Mouse (Mus musculus): ENCODE data around the gene Vps37d. TPM values are rescaled to one million over a fixed set of nuclear protein-coding genes. Genes with fewer than 3 reads are reported as not detected.
A peak's percentile ranks its signal among the peaks of the same experiment; 100 is the strongest.

Gene Vps37d
- under 1 TPM; 0.53 to 0.60 TPM for total RNA-seq (2021)

GRCm38 (mm10) chr5:135077564-135078481 is at the start of gene Vps37d:
TSS of gene Vps37d (minus strand) at chr5:135078266.
- DNase-seq (ENCODE audit: low spot score): peak; percentile 77
- intact Hi-C loops (cut with DNase I): loop anchor here (5.0 kb wide), 1 partner anchor 61 kb away; no protein-coding TSS in a partner anchor

DNA sequence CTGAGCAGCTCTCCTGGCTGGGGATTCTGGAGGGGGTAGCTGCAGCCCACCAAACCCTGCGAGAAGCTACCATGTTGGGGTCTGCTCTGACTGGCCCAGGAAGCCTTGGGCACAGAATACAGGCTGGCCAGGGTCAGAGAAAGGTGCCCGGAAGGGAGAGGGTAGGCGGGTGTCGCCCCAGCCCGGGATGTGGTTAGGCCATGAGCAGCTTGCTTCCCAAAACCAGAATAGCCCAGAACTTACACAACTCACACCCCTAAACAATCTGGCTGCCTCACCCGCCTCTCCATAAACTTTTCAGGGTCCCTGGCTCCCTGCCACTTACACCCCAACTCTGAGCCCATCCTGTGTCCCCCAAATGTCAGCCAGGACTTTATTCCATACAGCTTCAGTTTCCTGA is 49.6 kb upstream of the Vps37d start:
- intact Hi-C loops (cut with DNase I): no loop called here
- DNase-seq (ENCODE audit: low spot score): no peak

DNA sequence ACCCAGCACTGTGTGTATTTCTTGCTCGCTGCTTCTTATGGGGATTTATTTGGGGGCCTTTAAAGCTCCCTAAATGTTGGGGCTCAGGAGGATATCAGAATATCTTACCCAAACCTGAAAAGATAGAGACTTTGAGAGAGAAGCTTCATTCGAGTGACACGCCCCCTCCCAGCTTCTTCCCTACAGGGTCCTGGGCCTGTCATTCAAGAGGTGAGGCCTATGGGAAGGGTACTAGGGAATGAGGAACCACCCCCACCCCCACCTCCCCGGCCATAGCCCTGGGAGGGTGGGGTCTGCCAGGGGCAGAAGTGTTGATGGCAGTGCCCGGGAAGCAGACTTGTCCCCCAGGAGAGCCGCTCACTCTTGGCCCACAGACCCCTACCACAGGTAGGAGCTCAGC is 48.1 kb upstream of the Vps37d start:
- no peak for DNase-seq (ENCODE audit: low spot score)
- intact Hi-C loops (cut with DNase I): no loop called here

DNA sequence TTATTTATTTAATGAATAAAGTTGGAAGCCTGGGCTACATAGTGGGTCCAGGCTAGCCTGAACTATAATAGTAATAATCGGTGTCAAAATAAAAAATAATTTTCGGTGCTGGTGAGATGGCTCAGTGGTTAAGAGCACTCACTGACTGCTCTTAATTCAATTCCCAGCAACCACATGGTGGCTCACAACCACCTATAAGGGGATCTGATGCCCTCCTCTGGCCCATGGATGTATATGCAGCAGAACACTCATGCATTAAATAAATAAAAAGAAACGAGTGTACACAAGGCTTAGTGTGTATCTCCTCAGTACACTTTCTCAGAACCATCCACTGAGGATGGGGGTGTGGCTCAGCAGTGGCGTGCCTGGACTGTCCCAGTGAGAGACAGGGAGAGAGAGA is 42.7 kb upstream of the Vps37d start:
- intact Hi-C loops (cut with DNase I): no loop called here
- no peak for DNase-seq (ENCODE audit: low spot score)

GRCm38 (mm10) chr5:135118589-135119081 is 40.6 kb upstream of the Vps37d start:
- peak; percentile 36 for DNase-seq (ENCODE audit: low spot score)
- intact Hi-C loops (cut with DNase I): loop anchor here (1.0 to 10.0 kb wide), 3 partner anchors 74 to 246 kb away; partner anchors contain the start of gene Nsun5

DNA sequence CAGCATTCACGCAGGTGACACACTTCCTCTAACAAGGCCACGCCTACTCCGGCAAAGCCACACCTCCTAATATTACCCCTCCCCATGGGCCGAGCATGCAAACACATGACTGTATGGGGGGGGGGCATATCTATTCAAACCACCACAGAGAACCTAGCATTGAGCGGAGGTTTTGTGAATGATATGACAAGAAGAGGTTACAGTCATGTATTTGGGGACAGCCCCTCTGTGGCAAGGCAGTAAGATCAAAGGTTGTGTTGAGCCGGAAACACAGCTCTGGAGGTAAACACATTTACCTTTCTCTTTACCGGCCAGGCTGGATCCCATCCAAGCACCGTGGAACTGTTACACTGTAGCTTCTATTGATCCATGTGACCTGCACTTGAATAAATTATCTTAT is 37.2 kb upstream of the Vps37d start:
- no peak for DNase-seq (ENCODE audit: low spot score)
- intact Hi-C loops (cut with DNase I): loop anchor here (10.0 kb wide), 1 partner anchor 250 kb away; the partner anchor contains the start of gene Nsun5

GRCm38 (mm10) chr5:135113782-135114181 is 35.7 kb upstream of the Vps37d start:
- DNase-seq (ENCODE audit: low spot score): no peak
- intact Hi-C loops (cut with DNase I): loop anchor here (10.0 kb wide), 1 partner anchor 251 kb away; the partner anchor contains the start of gene Nsun5

- intact Hi-C loops (cut with DNase I): loop anchor here (10.0 kb wide), 1 partner anchor 255 kb away; the partner anchor contains the start of gene Nsun5
- DNase-seq (ENCODE audit: low spot score): no peak
Observed at GRCm38 (mm10) chr5:135109976-135110375, 31.9 kb upstream of the Vps37d start.

DNA sequence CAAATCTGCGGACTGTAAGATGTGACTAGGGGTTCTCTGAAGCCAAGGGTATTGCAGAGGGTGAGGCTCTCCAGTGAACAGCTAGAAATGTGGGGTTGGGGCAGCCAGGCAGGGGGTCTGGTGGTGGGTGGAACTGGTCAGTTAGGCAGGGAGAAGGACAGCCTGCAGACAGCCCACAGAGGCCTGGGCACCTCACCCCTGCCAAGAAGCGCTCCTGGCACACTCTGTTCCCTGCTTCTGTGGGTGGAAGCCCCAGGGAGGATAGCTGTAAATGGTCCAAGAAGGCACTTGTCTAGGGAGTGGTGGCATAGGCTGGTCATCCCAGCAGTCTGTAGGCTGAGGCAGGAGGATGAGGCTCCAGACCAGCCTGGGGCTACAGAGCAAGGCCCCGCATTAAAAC is 31.4 kb upstream of the Vps37d start:
- intact Hi-C loops (cut with DNase I): no loop called here
- no peak for DNase-seq (ENCODE audit: low spot score)

DNA sequence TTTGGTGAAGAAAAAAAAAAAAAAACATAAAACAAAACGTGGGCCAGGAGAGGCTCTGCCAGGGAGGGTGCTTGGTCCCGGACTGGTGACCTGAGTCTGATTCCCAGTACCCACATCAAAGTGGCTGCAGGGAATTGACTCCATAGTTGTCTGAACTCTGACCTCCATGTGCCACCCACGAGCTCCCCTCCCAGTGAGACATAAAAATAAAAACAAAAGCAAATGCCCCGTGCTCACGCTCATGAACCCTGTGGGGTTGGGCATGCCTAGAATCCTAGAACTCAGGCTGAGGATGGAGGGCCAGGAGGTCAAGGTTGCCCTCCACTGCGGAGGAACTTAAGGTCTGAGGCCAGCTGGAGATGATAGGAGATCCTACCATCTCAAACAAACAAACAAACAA is 31.0 kb upstream of the Vps37d start:
- no peak for DNase-seq (ENCODE audit: low spot score)
- intact Hi-C loops (cut with DNase I): no loop called here

GRCm38 (mm10) chr5:135107521-135108501 is 29.7 kb upstream of the Vps37d start:
- peak; percentile 53 for DNase-seq (ENCODE audit: low spot score)
- intact Hi-C loops (cut with DNase I): no loop called here

- DNase-seq (ENCODE audit: low spot score): peak; percentile 70
- intact Hi-C loops (cut with DNase I): no loop called here
Observed at GRCm38 (mm10) chr5:135106758-135107256, 28.7 kb upstream of the Vps37d start.

DNA sequence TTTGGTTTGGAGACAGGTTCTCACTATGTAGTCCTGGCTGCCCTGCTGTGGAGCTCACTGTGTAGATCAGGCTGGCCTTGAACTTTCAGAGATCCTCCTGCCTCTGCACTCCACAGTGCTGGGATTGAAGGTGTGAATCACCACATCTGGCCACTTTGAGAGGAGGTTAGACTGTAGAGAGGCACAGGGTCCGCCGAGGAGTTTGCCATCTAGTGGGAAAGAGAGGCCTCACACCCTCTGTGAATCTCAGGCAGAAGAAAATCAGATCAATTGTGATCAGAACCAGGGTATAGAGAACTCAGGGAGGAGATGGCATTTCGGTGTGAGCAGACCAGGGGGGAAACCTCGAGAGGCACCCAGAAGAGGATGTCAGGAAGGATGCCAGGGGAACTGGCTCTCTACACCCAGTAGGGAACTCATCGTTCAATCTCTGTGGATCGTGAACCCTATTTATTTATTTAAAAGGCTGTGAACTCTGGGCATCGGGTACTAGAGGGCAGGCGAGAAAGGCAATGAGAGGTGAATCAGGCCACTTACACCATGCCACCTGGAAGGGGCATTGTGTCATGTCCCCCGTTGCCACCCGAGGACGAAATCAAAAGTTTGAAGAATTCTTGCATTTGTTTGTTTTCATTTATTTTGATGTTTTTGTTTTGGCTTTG is 26.1 kb upstream of the Vps37d start:
- intact Hi-C loops (cut with DNase I): no loop called here
- no peak for DNase-seq (ENCODE audit: low spot score)

- intact Hi-C loops (cut with DNase I): no loop called here
- no peak for DNase-seq (ENCODE audit: low spot score)
Observed at GRCm38 (mm10) chr5:135100981-135101380, 22.9 kb upstream of the Vps37d start.

DNA sequence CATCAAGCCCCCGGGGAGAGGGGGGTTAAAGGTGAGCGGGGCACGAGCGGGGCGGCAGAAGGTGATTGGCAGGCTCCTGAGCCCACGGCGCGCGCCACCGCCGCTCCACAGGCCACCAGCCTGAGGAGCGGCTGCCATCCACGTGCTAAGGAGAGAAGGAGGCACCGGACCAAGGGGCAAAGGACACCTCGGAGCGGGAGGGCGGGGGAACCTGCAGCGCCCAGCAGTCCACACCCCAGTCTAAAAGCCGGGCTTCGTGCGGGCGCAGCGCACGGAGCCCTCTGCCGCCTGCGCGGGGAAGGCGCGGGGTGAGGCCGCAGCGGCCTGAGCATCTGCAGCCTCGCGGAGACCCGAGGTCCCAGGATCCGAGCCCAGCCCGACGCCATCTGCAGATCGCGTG is 11.6 kb upstream of the Vps37d start, which contains the start of gene Mlxipl:
TSS of gene Mlxipl (plus strand) at position 238 of the 400 bp plus-strand sequence.
- intact Hi-C loops (cut with DNase I): no loop called here
- DNase-seq (ENCODE audit: low spot score): no peak

- intact Hi-C loops (cut with DNase I): no loop called here
- DNase-seq (ENCODE audit: low spot score): no peak
Observed at GRCm38 (mm10) chr5:135086871-135087270, 8.8 kb upstream of the Vps37d start.

GRCm38 (mm10) chr5:135080539-135080938 is 2.5 kb upstream of the Vps37d start:
- intact Hi-C loops (cut with DNase I): no loop called here
- DNase-seq (ENCODE audit: low spot score): no peak

DNA sequence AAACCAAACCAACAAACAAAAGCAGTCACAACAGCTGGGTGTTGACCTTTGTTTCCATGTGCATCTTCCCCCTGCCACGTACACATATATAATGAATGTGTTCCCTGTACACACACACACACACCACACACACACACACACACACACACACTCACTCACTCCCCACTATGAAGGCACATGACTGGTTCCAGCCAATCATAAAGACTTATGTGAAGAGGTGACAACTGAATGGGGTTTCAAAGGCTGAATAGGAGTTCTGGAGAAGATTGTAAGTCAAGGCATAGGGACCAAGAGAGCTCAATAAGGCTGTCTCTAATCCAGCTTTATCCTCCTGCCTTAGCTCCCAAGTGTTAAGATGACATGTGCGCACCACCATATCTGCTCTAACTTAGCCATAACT is 1.5 kb upstream of the Vps37d start:
- intact Hi-C loops (cut with DNase I): loop anchor here (5.0 kb wide), 1 partner anchor 62 kb away; no protein-coding TSS in a partner anchor
- no peak for DNase-seq (ENCODE audit: low spot score)

DNA sequence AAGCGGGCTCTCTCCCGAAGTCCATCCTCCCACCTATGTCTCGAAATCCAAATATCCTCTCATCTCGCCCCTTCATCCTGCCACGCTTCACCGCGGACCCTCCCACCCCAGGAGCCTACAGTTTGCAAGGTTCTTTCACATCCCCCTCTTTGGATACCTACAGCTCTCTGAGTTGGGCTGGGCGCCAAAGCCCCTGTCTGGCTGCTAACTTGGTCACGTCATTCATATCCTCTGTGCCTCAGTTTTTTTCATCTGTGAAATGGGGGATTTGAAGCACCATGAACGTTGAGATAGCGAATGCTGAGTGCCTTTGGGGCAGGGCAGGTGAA is 380 bp upstream of the Vps37d start:
- intact Hi-C loops (cut with DNase I): loop anchor here (5.0 kb wide), 1 partner anchor 61 kb away; no protein-coding TSS in a partner anchor
- DNase-seq (ENCODE audit: low spot score): no peak

Data from heart, postnatal 25 days (tissue).